Mouse (Mus musculus) frontal cortex, postnatal 25 days (tissue): ENCODE measurements around the gene Otub1.

ENCODE experiments used
- DNase-seq, 2 experiments: peaks; one replicate each; pipeline ENCODE4 v3.0.0; 2022; ENCODE audit warnings: low spot score in 2 of 2

The Otub1 gene

DNA sequence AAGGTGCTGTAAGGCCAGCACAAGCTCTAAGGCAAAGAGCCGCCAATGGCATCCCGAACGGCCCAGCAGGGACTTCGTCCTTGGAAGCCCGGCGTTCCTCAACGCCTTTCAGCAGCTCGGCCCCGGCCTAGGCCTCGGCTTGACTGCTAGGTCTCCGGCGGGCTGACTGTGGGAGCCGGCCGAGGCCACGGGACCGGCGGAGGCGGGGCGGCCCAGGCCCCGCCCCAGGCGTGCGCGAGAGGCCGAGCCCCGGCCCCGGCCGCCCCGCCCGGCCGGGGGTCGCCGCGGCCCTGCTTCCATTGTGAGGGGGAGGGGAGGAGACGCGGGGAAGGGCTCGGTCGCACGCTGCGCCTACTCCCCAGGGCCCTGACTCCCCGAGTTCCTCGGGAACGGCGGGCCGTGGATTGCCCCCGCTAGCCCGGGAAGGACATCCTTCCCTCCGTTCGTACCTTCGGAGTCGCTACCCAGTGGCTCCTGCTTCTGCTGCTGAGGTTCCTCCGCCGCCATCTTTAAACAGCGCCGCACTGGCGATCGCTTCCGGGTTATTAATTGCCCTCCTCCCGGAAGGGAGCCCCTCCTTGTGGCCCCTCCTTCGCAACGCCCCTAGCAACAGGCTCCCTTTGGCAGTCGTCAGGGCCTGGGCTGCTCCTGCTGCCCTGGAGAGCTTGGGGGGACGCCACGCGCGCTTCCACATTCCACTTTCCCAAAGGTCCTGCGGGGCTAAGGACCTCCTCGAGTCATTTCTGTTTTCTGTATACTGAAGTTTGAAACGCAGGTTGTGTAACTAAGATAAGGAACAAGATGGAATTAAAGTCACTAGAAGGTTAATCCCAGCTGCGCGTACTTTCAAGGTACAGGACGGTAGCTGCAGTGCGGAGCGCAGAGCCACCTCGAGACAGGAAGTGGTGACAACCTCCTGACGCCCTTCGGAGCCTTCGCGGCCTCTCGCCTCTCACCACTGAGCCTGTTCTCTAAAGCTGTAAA, at the start of gene Otub1:
Otub1 (minus strand) TSS at position 564 of the 984 bp plus-strand sequence.
- peak; percentile 84 to 86 for DNase-seq

DNA sequence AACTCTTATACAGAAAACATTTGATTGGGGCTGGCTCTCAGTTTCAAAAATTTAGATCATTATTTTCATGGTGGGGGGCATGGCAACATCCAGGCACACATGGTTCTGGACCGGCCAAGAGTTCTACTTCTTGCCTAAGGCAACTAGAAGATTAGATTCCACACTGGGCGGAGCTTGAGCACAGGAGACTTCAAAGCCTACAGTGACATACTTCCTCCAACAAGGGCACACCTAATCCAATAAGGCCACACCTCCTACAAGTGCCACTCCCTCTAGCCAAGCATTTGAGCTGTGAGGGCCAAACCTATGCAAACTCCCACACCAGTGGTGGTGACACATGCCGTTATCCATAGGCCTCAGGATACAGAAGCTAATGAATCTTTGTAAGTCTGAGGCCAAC, 39.9 kb upstream of the Otub1 start:
- DNase-seq, result no peak

DNA sequence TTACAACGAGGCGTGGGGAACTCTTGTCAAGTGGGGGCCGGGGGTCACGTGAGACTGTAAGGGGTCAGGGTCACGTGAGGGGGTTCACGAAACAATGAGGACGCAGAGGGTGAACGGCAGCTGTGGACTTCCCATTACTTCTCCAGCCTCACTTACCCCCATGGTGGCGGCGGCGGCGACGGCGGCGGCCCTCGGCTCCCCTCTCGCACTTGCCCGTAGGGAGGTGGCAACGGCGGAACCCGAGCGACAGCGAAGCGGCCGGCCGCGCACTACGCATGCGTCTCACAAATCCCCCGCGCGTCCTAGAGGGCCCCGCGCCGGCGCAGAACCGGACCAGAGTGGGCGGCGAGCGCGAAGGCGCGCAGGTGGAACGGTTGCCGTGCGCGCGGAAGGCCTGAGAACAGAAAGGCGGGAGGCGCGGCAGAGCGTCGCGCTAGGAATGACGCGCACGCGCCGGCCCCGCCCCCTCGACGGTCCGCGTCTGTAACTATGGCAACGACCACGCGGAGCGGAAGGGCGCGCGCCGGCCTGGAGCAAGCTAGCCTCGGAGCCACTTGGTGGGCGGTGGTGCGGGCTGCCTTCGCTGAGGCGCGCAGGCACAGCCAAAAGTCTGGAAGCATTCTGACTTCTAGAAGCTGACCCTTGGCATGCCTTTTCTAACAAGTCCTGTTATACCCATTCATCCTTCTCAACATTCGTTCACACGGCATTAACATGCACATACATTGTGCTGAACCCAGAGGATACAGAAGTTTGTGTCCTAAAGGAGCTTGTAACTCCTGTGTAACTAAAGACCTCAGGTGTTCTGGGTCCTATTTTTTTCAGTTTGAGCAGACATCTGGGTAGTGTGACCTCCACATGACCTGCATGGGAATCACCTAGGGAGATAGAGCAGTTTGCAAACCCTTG, 34.9 kb upstream of the Otub1 start, which contains the start of gene Naa40:
Naa40 (minus strand) TSS at position 402 of the 909 bp plus-strand sequence.
- DNase-seq, result peak; percentile 83 to 87

DNA sequence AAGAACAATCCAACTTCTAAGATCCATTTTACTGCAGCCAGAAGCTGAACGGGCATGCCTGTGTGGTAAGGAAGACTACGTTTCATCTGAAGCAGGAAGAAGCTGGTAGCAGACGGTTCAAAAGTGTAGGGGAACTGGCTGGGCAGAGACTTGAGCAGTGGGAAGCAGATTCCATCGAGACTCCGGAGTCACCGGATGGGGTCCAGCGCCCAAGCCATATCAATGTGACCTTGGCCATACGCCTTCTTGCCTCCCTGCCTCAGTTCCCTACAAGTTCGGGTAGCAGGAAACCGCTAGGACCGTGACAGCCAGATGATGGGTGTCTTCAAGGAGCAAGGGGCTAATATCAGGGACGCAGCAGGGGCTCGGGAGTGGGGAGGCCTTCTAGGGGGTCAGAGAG, 34.2 kb upstream of the Otub1 start:
- DNase-seq, result no peak

DNA sequence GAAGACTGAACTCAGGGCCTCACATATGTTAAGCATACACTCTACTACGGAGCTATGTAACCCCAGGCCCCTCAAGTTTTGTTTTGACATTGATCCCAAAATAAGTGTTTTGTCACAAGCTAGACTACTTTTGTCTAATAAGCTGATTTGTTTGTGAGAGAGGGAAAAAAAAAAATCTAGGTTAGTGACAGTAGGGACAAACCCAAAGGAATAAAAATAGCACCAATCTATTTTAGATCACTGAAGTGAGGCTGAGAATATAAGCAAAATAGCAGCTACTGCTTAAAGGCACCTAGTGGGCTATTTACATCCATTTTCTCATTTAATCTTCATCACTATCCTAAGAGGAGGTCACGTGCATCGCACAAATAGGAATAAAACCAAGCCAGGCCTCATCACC, 33.5 kb upstream of the Otub1 start:
- DNase-seq, result no peak

DNA sequence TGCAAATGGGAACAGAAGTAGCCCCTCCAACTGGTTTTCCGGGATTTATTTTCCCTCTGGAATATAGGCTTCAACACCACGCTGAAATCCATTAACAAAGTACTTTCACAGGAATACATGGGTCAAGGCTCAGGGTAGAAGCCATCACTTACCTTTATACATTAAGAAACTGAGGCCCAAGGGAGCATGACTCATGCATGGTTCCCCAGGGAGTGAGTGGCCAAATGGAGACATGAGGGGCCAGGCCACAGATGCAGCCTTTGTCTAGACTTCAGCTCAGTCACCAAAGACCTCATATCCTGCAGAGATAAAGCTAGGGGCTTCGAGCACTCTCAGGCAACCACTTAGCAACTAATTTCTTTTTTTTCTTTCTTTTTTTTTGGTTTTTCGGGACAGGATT, 30.6 kb upstream of the Otub1 start:
- DNase-seq, result no peak

DNA sequence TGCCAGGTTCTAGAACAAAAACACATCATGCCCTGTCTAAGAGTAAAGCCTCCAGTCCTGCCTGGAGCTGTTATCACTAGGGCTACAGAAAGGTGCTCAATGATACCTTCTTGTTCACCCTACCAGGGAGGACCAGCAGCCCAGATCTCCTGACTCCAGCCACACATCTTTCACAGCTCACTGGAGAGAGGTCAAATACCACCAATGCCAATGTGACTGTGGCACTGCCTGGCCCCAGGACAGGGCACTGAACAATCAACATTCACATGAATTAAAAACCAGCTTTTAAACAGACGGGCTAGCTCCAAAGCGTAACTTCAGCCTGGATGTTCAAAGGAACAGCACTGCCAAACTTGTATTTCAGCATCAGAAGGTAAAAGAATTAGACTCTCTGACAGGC, 29.9 kb upstream of the Otub1 start:
- no peak for DNase-seq

DNA sequence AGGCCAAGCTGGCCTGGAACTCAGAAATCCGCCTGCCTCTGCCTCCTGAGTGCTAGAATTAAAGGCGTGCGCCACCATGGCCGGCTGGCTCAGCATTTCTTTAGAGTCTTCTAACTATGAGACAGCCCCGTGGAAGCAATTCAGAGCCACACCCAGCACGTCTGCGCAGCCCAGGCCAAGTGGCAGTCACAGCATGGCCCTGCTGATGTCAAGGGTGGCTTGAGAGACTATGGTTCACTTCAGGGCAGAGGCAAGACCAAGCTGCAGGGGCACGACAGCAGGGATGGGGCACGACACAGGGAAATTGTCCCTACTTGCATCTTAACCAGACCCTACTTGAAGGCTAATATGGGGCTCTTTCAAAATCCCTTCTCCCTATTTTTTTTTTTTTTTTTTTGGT, 29.3 kb upstream of the Otub1 start:
- no peak for DNase-seq

DNA sequence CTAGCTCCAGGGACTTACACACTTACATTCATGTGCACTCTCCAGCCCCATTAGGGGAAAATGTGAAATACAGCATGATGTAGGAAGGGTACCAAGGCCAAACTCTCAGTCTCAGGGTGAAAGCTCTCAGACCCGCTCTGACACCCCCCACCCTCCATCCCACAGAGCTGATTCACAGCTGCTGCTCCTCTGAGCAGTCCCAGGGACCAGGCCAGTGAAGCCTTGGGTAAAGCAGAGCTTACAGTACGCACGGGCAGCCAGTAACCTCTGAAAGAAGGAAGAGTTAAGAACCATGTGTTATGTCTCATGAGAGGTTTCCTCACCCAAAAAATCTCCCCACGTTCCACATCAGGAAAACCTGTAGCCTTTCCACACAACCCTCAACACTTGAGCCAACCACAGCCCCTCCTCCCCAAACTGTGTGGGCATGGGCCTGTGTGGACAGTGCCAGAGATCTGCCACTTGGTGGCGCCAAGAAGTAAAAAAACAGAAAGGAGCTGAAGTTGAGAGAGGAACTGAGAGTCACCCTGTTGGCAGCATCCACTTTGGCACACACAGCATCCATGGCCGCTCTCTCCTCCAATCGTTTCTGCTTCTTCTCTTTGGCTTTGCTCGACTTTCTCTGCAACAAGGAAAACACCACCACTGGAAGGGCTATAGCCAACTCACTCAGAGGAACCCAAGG, 28.6 kb upstream of the Otub1 start:
- DNase-seq, result peak; percentile 55 to 69

DNA sequence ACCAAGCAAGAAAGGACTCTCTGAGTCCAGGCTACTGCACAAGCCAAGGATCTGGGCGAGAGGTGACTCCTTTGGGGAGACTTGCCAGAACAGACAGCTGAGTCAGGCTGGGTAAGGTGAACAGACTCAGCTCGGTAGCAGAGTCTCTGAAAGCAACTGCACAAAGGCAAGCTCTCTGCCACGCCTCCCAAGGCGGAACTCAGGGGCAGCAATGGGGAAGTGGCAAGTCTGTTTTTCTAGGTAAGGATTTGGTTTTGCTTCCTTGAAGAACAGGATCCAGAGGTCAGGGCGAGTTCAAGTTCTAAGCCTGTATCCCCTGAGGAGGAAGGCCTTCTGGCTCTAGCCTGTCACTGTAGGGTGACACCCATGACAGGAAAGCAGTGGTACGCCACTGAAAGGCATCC, 20.4 kb upstream of the Otub1 start:
- DNase-seq, result no peak

DNA sequence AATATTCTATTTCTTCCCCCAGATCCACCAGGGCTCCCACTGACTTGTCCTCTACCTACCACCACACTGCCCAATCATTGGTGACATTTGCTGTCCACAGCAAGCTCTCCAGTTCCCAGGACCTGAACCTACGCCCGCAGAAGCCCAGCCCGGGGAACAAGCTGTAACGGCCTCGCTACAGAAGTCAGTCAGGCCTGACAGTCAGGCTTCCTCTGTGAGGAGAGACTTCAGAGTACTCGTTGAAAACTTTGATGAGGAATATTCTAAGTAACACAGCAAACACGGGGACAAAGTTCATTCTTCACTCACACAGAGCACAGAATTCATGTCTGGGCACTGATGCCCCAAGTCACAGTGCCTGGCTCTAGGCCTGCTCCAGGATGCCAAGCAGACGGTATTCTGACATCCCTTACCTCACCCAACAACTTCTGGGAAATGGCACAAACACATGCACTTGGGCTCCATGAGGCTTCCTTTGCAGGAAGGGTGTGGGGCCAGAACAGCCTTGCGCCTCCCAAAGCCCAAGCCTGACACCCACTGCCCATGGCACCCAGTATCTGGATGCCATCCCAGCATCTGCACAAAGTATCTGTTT, 19.1 kb upstream of the Otub1 start:
- DNase-seq, result no peak

DNA sequence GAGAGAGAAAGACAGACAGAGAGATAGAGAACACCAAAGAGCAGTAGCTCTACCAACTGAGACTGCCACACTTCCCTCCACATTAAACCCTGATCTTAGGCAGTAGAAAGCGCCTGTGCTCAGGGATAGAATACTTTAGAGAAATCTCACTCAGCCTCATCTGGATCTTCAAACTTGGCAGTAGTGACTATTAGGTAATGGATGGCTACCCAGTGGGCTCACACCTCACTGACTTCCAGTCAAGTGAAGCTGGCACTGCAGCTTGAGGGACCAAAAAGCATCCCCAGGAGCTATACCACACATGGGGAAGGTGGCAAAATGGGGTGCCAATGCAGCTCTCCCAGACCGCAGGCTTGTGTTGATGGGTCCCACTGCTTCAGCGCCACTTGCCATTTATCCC, 18.1 kb upstream of the Otub1 start:
- DNase-seq, result no peak

DNA sequence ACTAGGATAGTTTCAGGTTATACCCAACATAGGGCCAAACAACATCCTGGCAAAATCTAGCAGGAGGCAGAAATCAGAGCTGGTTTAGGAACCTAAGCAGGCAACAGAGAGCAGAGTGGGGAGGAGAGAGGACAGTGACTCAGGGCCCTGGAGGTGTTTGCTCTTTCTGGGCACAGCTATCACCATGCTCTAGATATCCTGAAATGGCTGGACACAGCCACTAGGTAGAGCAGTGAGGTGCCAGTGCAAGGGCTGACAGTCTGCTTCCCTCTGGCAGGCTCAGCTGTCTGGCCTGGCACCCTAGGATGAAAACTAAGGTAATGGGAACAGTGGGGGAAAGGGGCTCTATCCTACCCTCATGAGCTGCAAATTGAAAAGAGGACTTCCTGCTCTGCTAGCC, 17.4 kb upstream of the Otub1 start:
- no peak for DNase-seq

DNA sequence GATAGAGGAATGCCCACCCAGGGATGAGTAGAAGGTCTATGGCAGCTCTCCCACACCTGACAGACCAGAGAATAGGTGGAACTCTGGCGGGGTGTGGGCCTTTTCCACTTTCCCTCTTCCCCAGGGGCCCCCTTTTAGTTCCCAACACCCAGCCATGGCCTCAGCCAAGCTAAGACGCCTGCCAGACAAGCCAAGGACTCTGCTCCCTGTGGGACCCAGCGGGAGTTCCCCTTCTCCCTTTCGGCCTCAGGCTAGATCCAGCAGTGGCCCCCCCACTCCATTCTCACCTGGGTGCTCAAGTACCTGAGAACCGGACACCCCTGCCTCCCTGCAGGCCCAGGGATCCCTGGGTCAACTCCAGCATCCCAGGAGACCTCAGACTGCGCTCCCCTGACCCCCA, 16.1 kb upstream of the Otub1 start:
- DNase-seq, result no peak

DNA sequence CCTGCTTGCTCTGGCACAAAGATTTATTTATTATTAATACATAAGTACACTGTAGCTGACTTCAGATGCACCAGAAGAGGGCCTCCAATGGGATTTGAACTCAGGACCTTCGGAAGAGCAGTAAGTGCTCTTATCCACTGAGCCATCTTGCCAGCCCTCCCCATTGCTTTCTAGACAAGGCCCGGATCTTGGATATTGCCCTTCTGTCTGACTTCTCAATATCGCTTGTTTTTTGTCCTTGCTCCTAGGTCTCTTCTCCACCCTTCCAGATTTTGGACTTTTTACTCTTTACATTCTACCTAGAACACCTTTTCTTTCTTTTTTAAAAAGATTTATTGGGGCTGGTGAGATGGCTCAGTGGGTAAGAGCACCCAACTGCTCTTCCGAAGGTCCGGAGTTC, 12.6 kb upstream of the Otub1 start:
- DNase-seq, result no peak

DNA sequence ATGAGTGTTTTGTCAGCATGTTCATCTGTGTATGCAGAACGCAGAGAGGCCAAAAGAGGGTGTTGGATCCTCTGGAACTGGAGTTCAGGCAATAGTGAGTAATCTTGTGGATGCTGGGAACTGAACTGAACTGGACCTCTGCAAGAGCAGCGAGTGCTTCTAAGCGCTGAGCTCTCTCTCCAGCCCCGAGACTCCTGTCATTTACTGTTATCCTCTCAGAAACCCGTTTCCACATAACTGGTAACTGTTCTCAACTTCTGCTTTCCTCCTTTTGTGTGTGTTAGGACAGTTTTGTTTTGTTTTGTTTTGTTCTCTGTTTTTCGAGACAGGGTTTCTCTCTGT, 11.8 kb upstream of the Otub1 start:
- no peak for DNase-seq

DNA sequence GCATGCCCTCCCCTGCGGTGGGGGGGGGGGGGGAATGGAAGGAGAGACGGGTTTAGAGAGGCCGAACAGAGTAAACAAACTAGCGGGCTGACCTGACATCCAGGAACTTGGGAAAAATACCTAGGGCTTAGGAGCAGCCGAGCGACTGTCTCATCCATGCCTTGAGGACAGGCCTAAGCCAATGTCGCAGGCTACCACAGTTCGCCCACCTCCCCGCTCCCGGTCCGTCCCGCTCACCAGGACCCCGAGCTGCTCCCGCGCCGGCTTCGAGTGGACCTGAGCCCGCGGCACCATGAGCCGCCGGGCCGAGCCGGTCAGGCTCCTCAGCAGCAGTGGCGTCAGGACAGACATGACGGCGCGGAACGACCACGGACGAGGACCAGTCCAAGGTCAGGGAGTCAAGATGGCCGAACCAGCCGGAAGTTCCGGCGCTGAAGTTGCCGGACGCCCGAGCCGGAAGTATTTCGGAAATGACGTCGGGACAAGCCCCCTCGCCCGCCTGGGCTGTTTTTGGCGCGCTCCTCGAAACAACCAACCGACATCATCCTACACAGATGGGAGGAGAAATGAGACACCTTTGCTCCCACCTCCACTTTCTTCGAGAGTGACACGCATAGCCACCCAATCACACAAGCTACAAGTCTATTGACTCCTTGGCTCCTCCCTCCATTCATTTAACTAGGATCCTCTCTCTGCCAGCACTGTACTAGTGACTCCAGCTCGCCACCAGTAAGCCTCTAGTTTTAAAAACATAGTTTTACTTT, 11.2 kb upstream of the Otub1 start, which contains the start of gene Cox8a:
Cox8a (minus strand) TSS at position 455 of the 764 bp plus-strand sequence.
- peak; percentile 89 to 95 for DNase-seq

DNA sequence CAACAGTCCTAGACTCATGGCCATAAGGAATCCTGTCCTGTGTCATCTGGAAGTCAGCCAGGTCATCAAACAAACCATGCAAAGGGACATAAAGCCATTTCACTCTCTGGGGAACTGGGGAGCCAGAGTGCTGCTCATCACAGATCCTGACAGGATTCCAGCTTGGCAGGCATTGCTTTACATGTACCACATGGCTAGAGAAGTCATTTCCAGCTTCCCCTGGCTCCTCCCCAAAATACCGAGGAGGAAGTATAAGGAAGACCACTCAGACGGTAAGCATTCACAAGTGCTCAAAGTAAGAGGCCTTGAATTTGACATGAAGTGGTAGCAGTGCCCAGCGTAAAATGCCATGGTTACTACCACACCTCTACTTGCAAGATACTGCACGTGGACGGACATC, 8.4 kb upstream of the Otub1 start:
- DNase-seq, result no peak

DNA sequence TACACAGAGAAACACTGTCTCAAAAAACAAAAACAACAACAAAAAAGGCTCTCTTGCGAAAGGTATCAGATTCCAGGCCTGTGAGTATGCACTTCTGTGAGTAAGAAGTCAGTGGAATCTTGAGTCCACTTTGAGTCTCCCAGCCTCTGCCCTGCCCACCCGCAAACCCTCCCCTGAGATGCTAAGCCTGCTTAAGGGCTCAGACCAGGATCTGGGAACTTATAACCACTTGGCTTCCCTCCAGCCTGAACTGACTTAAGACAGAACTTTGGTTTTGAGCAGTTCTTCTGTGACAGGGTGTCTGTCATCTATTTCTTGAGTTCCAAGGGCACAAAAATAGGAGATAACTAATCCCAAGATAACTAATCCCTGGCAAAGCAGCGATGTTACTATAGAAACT, 6.9 kb upstream of the Otub1 start:
- no peak for DNase-seq

DNA sequence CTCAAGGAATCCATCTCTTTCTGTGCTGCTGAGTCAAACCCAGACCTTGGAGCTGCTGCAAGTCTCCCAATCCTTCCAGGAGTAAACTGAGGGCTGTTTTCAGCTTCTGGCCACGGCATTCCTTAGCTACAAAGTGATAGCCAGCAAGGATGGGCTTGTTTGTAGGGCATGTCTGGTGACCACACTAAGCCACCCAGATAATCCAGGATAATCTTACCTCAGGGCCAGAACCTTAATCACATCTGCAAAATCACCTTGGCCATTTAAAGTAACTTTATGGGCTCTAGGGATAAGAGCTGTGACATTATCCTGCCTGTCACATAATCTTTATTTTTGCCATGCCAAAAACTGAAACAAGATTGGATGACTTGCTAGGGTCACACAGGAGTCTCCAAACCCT, 6.1 kb upstream of the Otub1 start:
- DNase-seq, result no peak
